Mouse (Mus musculus): ENCODE measurements around the gene Gm43064. TPM values are rescaled to one million over a fixed set of nuclear protein-coding genes. Genes with fewer than 3 reads are reported as not detected.
"Not testable (repeated sequence)": the region's sequence is repeated elsewhere in the genome, so short reads cannot be mapped to it uniquely, and the experiment has no call there.

Gm43064 gene
- polyA plus RNA-seq, 1 experiment, result not detected

DNA sequence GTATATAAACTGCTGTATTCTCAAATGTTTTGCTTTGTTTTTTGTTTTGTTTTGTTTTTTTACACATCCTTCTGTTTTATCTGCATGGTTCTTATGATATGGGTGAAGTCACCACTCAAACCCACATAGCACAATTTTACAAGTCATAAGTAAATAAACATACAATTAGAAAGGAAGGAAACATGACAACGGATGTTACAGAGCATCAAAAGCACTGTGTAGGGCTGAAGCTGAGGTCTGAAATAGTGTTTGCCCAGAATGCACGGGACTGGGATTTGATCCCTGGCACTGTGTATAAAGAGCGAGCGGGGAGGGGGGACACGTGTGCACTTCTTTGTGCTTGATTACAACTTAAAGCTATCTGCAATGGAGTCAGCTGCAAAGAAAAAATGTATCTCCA is 28.6 kb upstream of the Gm43064 start:
- no peak overlapping the region for H3K27ac ChIP-seq (ENCODE audit: insufficient read depth, low read depth, low read length)

DNA sequence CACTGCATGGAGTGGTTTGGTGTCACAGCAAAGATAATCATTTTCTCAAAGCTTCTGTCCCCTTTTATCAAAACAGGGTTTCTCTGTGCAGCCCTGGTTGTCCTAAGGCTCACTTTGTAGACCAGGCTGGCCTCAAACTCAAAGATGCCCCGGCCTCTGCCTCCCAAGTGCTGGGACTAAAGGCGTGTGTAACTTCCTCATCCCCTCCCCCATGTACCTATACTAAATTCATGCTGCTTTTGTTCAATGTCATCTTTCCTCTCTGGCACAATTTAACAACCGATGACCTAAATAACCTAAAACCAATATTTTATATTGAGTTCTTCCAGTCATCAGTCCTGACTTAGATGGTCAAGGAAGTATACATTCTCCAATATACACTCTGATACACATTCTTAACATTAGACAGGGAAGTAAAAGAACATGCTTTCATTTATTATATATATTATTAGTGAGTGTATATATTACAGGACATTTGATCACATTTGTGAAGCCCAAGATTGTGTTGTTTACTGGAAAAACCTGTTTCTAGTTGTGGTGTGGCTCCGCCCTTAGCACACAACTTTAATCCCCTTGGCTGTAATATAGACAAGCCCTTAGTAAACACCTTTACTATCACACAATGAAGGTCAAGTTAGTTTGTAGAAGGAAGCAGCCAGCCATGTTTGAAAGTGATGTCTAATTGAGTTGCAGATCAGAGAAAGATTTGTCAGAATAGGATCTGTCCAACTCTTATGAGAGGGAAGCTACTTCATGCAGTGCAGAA is 26.3 kb upstream of the Gm43064 start:
- H3K4me3 ChIP-seq (ENCODE audit: insufficient read depth, low read length), result no peak overlapping the region
- no peak overlapping the region for H3K27ac ChIP-seq (ENCODE audit: insufficient read depth, low read depth, low read length)
- no peak for TF ChIP-seq POLR2A (IDR thresholded peaks at IDR 0.05; ENCODE audit: borderline replicate concordance, low read depth, low read length)
- no peak for TF ChIP-seq CTCF (IDR thresholded peaks at IDR 0.05; ENCODE audit: low read depth, low read length)
- H3K4me1 ChIP-seq (ENCODE audit: control insufficient read depth, insufficient read depth, low read length), result peaks cover 69% of the 10 kb centered on the region

More for the DNA sequence above, 28.6 kb upstream of the Gm43064 start:
- no peak for TF ChIP-seq CTCF (IDR thresholded peaks at IDR 0.05; ENCODE audit: low read depth, low read length)
- no peak for TF ChIP-seq POLR2A (IDR thresholded peaks at IDR 0.05; ENCODE audit: borderline replicate concordance, low read depth, low read length)
- Histone ChIP-seq H3K4me3 (ENCODE audit: insufficient read depth, low read length) (no peak overlapping the region), H3K4me1 (ENCODE audit: control insufficient read depth, insufficient read depth, low read length) (peaks cover 57% of the 10 kb centered on the region)

DNA sequence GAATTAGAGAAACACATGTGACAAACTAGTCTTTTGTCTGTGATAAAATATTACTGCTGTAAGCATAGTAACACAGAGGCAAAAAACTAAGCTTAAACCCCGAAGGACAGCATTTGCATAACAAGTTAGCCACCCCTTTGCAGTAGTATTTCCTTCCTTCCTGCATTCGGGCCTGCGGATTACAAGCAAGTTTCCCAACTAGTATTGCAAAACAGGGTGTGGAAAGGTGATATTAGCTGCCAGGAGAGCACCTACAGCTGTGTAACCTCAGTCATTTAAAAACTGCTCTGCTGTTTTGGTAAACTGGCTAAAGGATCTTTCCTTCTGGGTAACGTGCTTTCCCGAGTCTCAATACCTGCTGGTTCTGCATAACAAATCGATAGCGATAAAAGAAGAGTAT is 22.1 kb upstream of the Gm43064 start:
- TF ChIP-seq POLR2A (IDR thresholded peaks at IDR 0.05; ENCODE audit: borderline replicate concordance, low read depth, low read length) (no peak), CTCF (IDR thresholded peaks at IDR 0.05; ENCODE audit: low read depth, low read length) (no peak)
- no peak overlapping the region for H3K4me3 ChIP-seq (ENCODE audit: insufficient read depth, low read length)
- peaks cover 56% of the 10 kb centered on the region for H3K4me1 ChIP-seq (ENCODE audit: control insufficient read depth, insufficient read depth, low read length)
- no peak overlapping the region for H3K27ac ChIP-seq (ENCODE audit: insufficient read depth, low read depth, low read length)

DNA sequence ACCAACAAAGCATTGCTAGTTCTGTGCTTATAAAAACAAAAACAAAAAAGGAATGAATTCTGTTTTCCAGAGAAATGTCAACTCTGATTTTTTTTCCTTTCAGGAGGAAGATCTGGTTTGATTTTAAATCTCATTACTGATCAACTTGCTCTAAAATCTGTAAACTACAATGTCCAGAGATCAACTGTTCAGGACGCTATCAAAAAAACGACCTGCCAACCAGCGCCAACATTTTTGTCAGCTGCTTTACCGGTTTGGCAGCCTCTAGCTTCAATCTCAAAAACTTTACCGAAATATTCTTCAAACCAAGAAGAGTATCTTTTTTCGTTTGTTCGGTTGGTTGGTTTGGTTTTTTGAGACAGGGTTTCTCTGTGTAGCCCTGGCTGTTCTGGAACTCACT is 20.3 kb upstream of the Gm43064 start:
- TF ChIP-seq CTCF (IDR thresholded peaks at IDR 0.05; ENCODE audit: low read depth, low read length) (no peak), POLR2A (IDR thresholded peaks at IDR 0.05; ENCODE audit: borderline replicate concordance, low read depth, low read length) (no peak)
- Histone ChIP-seq H3K4me3 (ENCODE audit: insufficient read depth, low read length) (peak overlapping the region; percentile 94; the same call in 1 of the 2 replicates), H3K4me1 (ENCODE audit: control insufficient read depth, insufficient read depth, low read length) (peaks cover 48% of the 10 kb centered on the region), H3K27ac (ENCODE audit: insufficient read depth, low read depth, low read length) (no peak overlapping the region)

DNA sequence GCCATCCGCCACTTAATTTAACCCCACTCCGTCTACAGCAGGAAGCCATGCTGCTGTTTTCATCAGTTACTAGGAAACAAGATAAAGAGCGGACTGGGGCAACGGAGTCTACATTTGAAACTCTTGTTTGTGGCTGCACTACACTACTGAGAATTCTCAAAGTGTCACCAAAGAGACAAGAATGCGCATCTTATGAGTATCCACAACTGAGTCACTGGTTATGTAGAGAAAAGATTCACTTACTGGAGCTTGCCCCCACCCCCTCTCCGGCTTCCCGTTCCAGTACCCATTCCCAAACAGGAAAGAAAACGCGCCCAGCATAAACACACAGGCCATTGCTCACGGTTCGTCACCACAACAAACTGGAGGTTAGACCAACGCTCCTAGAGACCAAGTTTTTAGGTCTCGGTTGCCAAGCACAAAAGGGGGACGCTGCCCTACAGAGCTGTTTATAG is 19.5 kb upstream of the Gm43064 start:
- no peak for TF ChIP-seq CTCF (IDR thresholded peaks at IDR 0.05; ENCODE audit: low read depth, low read length)
- no peak for TF ChIP-seq POLR2A (IDR thresholded peaks at IDR 0.05; ENCODE audit: borderline replicate concordance, low read depth, low read length)
- Histone ChIP-seq H3K4me1 (ENCODE audit: control insufficient read depth, insufficient read depth, low read length) (peaks cover 43% of the 10 kb centered on the region), H3K27ac (ENCODE audit: insufficient read depth, low read depth, low read length) (peak overlapping the region; percentile 69), H3K4me3 (ENCODE audit: insufficient read depth, low read length) (peak overlapping the region; percentile 94)

DNA sequence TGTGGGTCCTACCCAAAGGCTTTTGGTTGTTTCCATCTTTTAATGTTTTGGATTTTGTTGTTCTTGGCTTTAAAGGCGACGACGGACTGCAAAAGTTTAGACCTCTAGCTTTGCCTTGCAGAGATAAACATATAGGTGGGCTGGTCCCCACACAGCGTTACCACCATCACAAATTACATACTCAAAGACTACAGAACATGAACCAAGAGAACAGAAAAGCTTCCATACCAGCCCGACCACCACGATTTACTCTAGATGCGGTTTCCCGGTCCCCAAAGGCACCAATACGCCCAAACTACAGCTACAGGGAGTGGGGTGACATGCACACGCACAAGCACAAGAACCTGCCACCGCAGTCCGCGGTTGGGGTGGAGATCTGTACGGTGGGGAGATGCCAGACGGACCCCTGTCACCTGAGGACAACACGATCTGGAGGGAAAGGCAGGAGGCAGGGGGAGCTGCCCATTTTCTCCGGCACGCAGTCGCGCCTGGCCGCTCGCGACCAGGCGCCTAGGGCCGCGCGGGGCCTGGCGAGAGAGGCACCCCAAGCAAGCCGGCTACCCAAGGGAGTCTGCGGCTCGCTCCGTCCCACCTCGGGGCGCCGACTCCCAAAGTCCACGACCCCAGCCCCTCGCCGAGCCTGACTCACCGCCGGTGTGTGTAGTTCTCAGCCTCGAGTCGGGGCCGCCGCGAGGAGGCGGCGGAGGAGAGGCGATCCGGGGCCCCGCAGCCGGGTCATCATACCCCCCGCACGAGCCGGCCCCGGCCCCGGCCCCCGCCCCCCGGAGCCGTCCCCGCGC is 18.8 kb upstream of the Gm43064 start:
- peaks cover 38% of the 10 kb centered on the region for H3K4me1 ChIP-seq (ENCODE audit: control insufficient read depth, insufficient read depth, low read length)
- peak overlapping the region; percentile 69 for H3K27ac ChIP-seq (ENCODE audit: insufficient read depth, low read depth, low read length)
- peak overlapping the region; percentile 94 for H3K4me3 ChIP-seq (ENCODE audit: insufficient read depth, low read length)
- TF ChIP-seq CTCF (IDR thresholded peaks at IDR 0.05; ENCODE audit: low read depth, low read length) (no peak), POLR2A (IDR thresholded peaks at IDR 0.05; ENCODE audit: borderline replicate concordance, low read depth, low read length) (no peak)

DNA sequence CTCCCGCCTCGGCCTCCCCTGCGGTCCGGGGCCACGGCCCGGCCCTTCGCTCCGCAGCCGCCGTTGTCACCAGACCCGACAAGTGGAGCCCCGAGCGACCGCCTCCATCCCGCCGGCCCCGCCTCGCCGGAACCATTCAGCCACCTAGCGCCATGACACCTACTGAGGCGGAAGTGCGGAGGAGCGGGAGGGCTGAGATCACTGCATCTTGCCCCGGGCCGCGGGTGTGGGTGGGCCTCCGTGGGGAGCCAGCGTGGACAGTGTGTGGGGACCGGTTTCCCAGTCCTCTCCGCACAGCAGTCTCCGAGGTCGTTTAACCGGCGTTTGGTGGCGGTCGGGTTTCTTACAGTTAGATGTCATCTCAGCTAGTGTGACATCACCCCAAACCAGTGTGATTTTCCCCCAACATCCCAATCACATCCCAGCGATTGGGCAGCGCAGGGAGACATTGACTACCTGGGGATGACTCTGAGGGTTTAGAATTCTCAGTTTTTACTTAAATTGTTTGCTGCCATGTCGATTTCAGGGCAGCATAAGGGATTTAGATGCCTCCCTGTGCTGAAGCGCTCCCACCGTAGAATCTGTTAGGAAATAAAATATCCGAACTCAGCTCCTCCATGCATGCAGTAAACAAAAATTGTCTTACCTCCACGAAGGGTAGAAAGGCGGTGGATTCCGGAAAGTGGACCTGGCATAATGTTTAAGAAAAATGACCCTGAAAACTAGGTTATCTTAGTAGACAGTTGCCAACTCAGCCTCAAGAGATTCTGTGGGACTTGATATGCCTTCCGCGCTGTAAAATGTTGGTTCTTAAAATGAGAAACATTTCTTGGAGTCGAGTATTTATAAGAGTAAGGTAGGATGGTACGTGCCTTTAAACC is 17.9 kb upstream of the Gm43064 start, which contains the start of gene Hipk1:
Hipk1 (minus strand) TSS at position 334 of the 881 bp plus-strand sequence.
- H3K27ac ChIP-seq (ENCODE audit: insufficient read depth, low read depth, low read length), result peak within 1 kb of the TSS; percentile 69
- H3K4me1 ChIP-seq (ENCODE audit: control insufficient read depth, insufficient read depth, low read length), result peaks cover 37% of the 10 kb centered on the region
- H3K4me3 ChIP-seq (ENCODE audit: insufficient read depth, low read length), result peak within 1 kb of the TSS; percentile 94
- no peak for TF ChIP-seq POLR2A (IDR thresholded peaks at IDR 0.05; ENCODE audit: borderline replicate concordance, low read depth, low read length)
- no peak for TF ChIP-seq CTCF (IDR thresholded peaks at IDR 0.05; ENCODE audit: low read depth, low read length)

DNA sequence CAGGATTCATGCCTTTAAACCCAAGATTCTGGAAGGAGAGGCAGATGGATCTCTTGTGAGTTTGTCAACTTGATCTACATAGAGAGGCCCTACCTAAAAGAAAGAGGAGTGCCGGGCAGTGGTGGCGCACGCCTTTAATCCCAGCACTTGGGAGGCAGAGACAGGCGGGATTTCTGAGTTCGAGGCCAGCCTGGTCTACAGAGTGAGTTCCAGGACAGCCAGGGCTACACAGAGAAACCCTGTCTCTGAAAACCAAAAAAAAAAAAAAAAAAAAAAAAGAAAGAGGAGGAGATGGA is 17.3 kb upstream of the Gm43064 start:
- H3K4me1 ChIP-seq (ENCODE audit: control insufficient read depth, insufficient read depth, low read length), result peaks cover 40% of the 10 kb centered on the region
- not testable (repeated sequence) for H3K4me3 ChIP-seq (ENCODE audit: insufficient read depth, low read length); H3K27ac ChIP-seq (ENCODE audit: insufficient read depth, low read depth, low read length)

DNA sequence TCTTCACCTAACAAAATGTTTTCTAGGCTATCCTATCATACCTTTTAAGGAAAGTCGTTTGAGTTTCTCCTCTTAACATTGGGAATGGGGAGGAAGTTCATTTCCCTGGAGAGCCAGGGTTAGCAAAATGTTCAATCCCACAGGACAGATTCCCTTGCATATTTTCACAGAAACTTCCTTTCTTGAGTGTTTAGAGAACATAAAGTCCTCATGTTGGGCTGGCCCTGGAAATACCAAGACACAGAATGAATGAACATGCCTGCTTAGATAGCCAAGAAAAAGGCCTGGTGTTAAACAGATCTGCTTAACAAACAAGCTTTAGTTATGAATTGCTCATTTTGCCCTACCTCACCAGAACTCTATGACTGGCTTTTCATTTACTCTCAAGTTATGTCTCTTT is 16.8 kb upstream of the Gm43064 start:
- Histone ChIP-seq H3K27ac (ENCODE audit: insufficient read depth, low read depth, low read length) (no peak overlapping the region), H3K4me3 (ENCODE audit: insufficient read depth, low read length) (no peak overlapping the region), H3K4me1 (ENCODE audit: control insufficient read depth, insufficient read depth, low read length) (peaks cover 37% of the 10 kb centered on the region)
- no peak for TF ChIP-seq CTCF (IDR thresholded peaks at IDR 0.05; ENCODE audit: low read depth, low read length)
- TF ChIP-seq POLR2A (IDR thresholded peaks at IDR 0.05; ENCODE audit: borderline replicate concordance, low read depth, low read length), result no peak

Data from bone marrow macrophage, adult 2 months (primary cell).